Mouse (Mus musculus) heart, postnatal 0 days (tissue): Measurements from ENCODE around the gene Tma7. TPM values are rescaled to one million over a fixed set of nuclear protein-coding genes. Genes with fewer than 3 reads are reported as not detected.

Source experiments
- ATAC-seq: fragments of 200-750 bp; cut with Nextera tagmentation; 2 replicates; pipeline ENCODE4 v1.8.0; 2017; ENCODE audit warnings: low read depth, moderate number of reproducible peaks, moderate library complexity; ENCODE audit not compliant: insufficient read depth
- DNase-seq: peaks from one replicate; pipeline ENCODE4 v3.0.0-alpha.2; 2016; ENCODE audit warnings: low spot score
- H3K27ac ChIP-seq: fragments of 300-500 bp; sonication (generic); 2 replicates; pipeline ENCODE4 v1.5.1; 2014; ENCODE audit warnings: low read depth, mild to moderate bottlenecking
- H3K27me3 ChIP-seq: fragments of 300-500 bp; sonication (generic); 2 replicates; pipeline ENCODE4 v1.6.1; 2014; ENCODE audit warnings: low read length, mixed read lengths; ENCODE audit not compliant: control insufficient read depth, insufficient read depth
- H3K36me3 ChIP-seq: fragments of 300-500 bp; sonication (generic); replicated peaks from 2 replicates; pipeline ENCODE4 v1.6.1; 2014; ENCODE audit warnings: low read length, mixed read lengths; ENCODE audit not compliant: control insufficient read depth, insufficient read depth
- H3K4me1 ChIP-seq: fragments of 300-500 bp; sonication (generic); 2 replicates; pipeline ENCODE4 v1.6.1; 2014; ENCODE audit warnings: antibody characterized with exemption; ENCODE audit not compliant: control insufficient read depth, insufficient read depth
- H3K4me2 ChIP-seq: fragments of 300-500 bp; sonication (generic); 2 replicates; pipeline ENCODE4 v1.6.1; 2014; ENCODE audit warnings: low read depth, mild to moderate bottlenecking, low read length, moderate library complexity
- H3K4me3 ChIP-seq: fragments of 300-500 bp; sonication (generic); 2 replicates; pipeline ENCODE4 v1.5.1; 2014; ENCODE audit warnings: low read depth, low read length
- H3K9ac ChIP-seq: fragments of 300-500 bp; sonication (generic); replicated peaks from 2 replicates; pipeline ENCODE4 v1.6.1; 2014; ENCODE audit warnings: low read depth, low read length, mixed read lengths
- H3K9me3 ChIP-seq: fragments of 300-500 bp; sonication (generic); replicated peaks from 2 replicates; pipeline ENCODE4 v1.6.1; 2016; ENCODE audit warnings: low read length; ENCODE audit not compliant: control insufficient read depth
- CTCF ChIP-seq: IDR thresholded peaks from 2 replicates; pipeline ENCODE4 v1.5.1; 2016; ENCODE audit warnings: antibody characterized with exemption, control low read depth, low read depth
- EP300 ChIP-seq: IDR thresholded peaks from 2 replicates; pipeline ENCODE4 v1.6.1; 2016; ENCODE audit warnings: antibody characterized with exemption, low read depth
- WGBS: fragments of 180-500 bp; shearing (Covaris S2); extraction: QIAGEN DNeasy Blood & Tissue Kit; methylation state at CpG from one replicate; pipeline ENCODE4 v1.1.7; 2014; 5-methylcytosine and 5-hydroxymethylcytosine counted together
- polyA plus RNA-seq: library from polyadenylated mRNA; unstranded; fragments of >200 nt; fragmentation: Nextera tagmentation; extraction: Ambion mirVana; gene quantifications from 2 replicates; pipeline ENCODE4 v1.2.1, GENCODE M21; 2015
- total RNA-seq: library from RNA; depleted of rRNA; stranded (reverse); fragments of >200 nt; gene quantifications from 2 replicates; pipeline ENCODE4 v1.2.3, GENCODE M21; 2014; ENCODE audit warnings: low replicate concordance

Tma7 gene
- total and polyA plus RNA-seq, 2 experiments from 2014 or later = 74.5 to 490 TPM

GRCm38 (mm10) chr9:109081749-109082123, 651 bp downstream of the Tma7 start:
- H3K27ac ChIP-seq = peak overlapping the region; percentile 40; the same call in 1 of the 2 replicates
- no peaks in the 10 kb centered on the region for H3K9me3 ChIP-seq
- peaks cover 11% of the 10 kb centered on the region for H3K36me3 ChIP-seq
- ATAC-seq (peak; percentile 4; the same call in 1 of the 2 replicates), DNase-seq (no peak)
- no peaks in the 10 kb centered on the region for H3K27me3 ChIP-seq
- peaks cover 15% of the 10 kb centered on the region for H3K4me1 ChIP-seq
- peak overlapping the region; percentile 61 for H3K4me3 ChIP-seq
- 2% methylated on average over 11 of the region's 11 CpGs for WGBS
- H3K9ac ChIP-seq = peak overlapping the region; percentile 71
- no peak for TF ChIP-seq CTCF
- no peak for TF ChIP-seq EP300
- H3K4me2 ChIP-seq = peak overlapping the region; percentile 87

GRCm38 (mm10) chr9:109080516-109080915, 1.9 kb downstream of the Tma7 start:
- ATAC-seq = no peak
- Histone ChIP-seq H3K9ac (no peak overlapping the region), H3K4me3 (no peak overlapping the region), H3K4me1 (peaks cover 15% of the 10 kb centered on the region), H3K9me3 (no peaks in the 10 kb centered on the region), H3K27ac (no peak overlapping the region), H3K36me3 (peaks cover 11% of the 10 kb centered on the region), H3K27me3 (no peaks in the 10 kb centered on the region), H3K4me2 (no peak overlapping the region)
- DNase-seq = no peak
- WGBS = 76% methylated on average over 3 of the region's 3 CpGs
- TF ChIP-seq CTCF (no peak), EP300 (no peak)

- Histone ChIP-seq H3K4me1 (peaks cover 15% of the 10 kb centered on the region), H3K4me3 (peak within 1 kb of the TSS; percentile 71), H3K27ac (peak within 1 kb of the TSS; percentile 43), H3K9me3 (no peaks in the 10 kb centered on the region), H3K36me3 (peaks cover 28% of the 10 kb centered on the region), H3K27me3 (no peaks in the 10 kb centered on the region), H3K4me2 (peak within 1 kb of the TSS; percentile 68), H3K9ac (peak within 1 kb of the TSS; percentile 75)
- under 1% methylated on average over 57 of the region's 57 CpGs for WGBS
- TF ChIP-seq CTCF (no peak), EP300 (no peak)
- ATAC-seq = peak; percentile 98
- peak; percentile 92 for DNase-seq
These were observed 8.5 kb downstream of the Tma7 start, which contains the start of gene Atrip for GRCm38 (mm10) chr9:109073661-109074573. Gene Atrip (minus strand): TSS chr9:109074124.

GRCm38 (mm10) chr9:109068095-109068735, 14.2 kb downstream of the Tma7 start:
- Histone ChIP-seq H3K4me2 (no peak overlapping the region), H3K4me3 (no peak overlapping the region), H3K9me3 (no peaks in the 10 kb centered on the region), H3K36me3 (peaks cover 82% of the 10 kb centered on the region), H3K9ac (no peak overlapping the region), H3K27me3 (no peaks in the 10 kb centered on the region), H3K4me1 (peaks cover 7% of the 10 kb centered on the region), H3K27ac (no peak overlapping the region)
- 95% methylated on average over 3 of the region's 3 CpGs for WGBS
- ATAC-seq = no peak
- no peak for DNase-seq
- TF ChIP-seq CTCF = 0 out of 2 replicates have a peak, but pooled peaks have one; percentile 11
- TF ChIP-seq EP300 = no peak

GRCm38 (mm10) chr9:109060898-109061295, 21.5 kb downstream of the Tma7 start:
- DNase-seq = no peak
- no peak overlapping the region for H3K4me2 ChIP-seq
- no peak overlapping the region for H3K27ac ChIP-seq
- WGBS = 82% methylated on average over 5 of the region's 5 CpGs
- 0 out of 2 replicates have a peak, but pooled peaks cover 10% of the 10 kb centered on the region for H3K4me1 ChIP-seq
- no peaks in the 10 kb centered on the region for H3K9me3 ChIP-seq
- H3K36me3 ChIP-seq = peaks cover 67% of the 10 kb centered on the region
- H3K4me3 ChIP-seq = no peak overlapping the region
- no peak overlapping the region for H3K9ac ChIP-seq
- no peaks in the 10 kb centered on the region for H3K27me3 ChIP-seq
- ATAC-seq = no peak
- TF ChIP-seq CTCF (no peak), EP300 (no peak)
